Mouse (Mus musculus) cerebellum, adult 9-10 months (tissue): ENCODE measurements around the gene Nr6a1.

Experiments used
- DNase-seq: peaks from one replicate; pipeline ENCODE4 v3.0.0; 2022

Nr6a1 gene

GRCm38 (mm10) chr2:38927115-38927979 lies at the start of gene Nr6a1:
TSS of gene Nr6a1 (minus strand) at chr2:38927688.
- DNase-seq = peak; percentile 73

- DNase-seq = no peak
Observed at GRCm38 (mm10) chr2:38975941-38976805, 48.7 kb upstream of the Nr6a1 start.

GRCm38 (mm10) chr2:38975181-38975580 lies 47.7 kb upstream of the Nr6a1 start:
- DNase-seq = no peak

- DNase-seq = no peak
Observed at GRCm38 (mm10) chr2:38974171-38974570, 46.7 kb upstream of the Nr6a1 start.

GRCm38 (mm10) chr2:38973701-38974100 lies 46.2 kb upstream of the Nr6a1 start:
- no peak for DNase-seq

GRCm38 (mm10) chr2:38973223-38973622 lies 45.7 kb upstream of the Nr6a1 start:
- DNase-seq = no peak

GRCm38 (mm10) chr2:38970057-38970456 lies 42.6 kb upstream of the Nr6a1 start:
- no peak for DNase-seq

- no peak for DNase-seq
Observed at GRCm38 (mm10) chr2:38969650-38970049, 42.2 kb upstream of the Nr6a1 start.

GRCm38 (mm10) chr2:38964198-38964597 lies 36.7 kb upstream of the Nr6a1 start:
- no peak for DNase-seq

- no peak for DNase-seq
Observed at GRCm38 (mm10) chr2:38957671-38958223, 30.3 kb upstream of the Nr6a1 start.

- DNase-seq = no peak
Observed at GRCm38 (mm10) chr2:38956062-38956461, 28.6 kb upstream of the Nr6a1 start.

- no peak for DNase-seq
Observed at GRCm38 (mm10) chr2:38953152-38953883, 25.8 kb upstream of the Nr6a1 start.

- DNase-seq = peak; percentile 83
Observed at GRCm38 (mm10) chr2:38950281-38950719, 22.8 kb upstream of the Nr6a1 start.

GRCm38 (mm10) chr2:38947566-38947965 lies 20.1 kb upstream of the Nr6a1 start:
- no peak for DNase-seq

- DNase-seq = no peak
Observed at GRCm38 (mm10) chr2:38944460-38945161, 17.1 kb upstream of the Nr6a1 start.

GRCm38 (mm10) chr2:38943977-38944376 lies 16.5 kb upstream of the Nr6a1 start:
- no peak for DNase-seq

- DNase-seq = no peak
Observed at GRCm38 (mm10) chr2:38943161-38943560, 15.7 kb upstream of the Nr6a1 start.

GRCm38 (mm10) chr2:38941898-38942297 lies 14.4 kb upstream of the Nr6a1 start:
- no peak for DNase-seq

- DNase-seq = no peak
Observed at GRCm38 (mm10) chr2:38941426-38941825, 13.9 kb upstream of the Nr6a1 start.

- DNase-seq = no peak
Observed at GRCm38 (mm10) chr2:38939047-38939446, 11.6 kb upstream of the Nr6a1 start.

- no peak for DNase-seq
Observed at GRCm38 (mm10) chr2:38938007-38938406, 10.5 kb upstream of the Nr6a1 start.

GRCm38 (mm10) chr2:38937396-38937795 lies 9.9 kb upstream of the Nr6a1 start:
- DNase-seq = no peak
